Mouse (Mus musculus) left cerebral cortex, adult 9 months (tissue): ENCODE results near the gene Pax2.

ENCODE experiments used
- DNase-seq, 2 experiments: peaks; one replicate each; pipeline ENCODE4 v3.0.0; 2022; ENCODE audit warnings: low spot score in 2 of 2

Pax2 gene

DNA sequence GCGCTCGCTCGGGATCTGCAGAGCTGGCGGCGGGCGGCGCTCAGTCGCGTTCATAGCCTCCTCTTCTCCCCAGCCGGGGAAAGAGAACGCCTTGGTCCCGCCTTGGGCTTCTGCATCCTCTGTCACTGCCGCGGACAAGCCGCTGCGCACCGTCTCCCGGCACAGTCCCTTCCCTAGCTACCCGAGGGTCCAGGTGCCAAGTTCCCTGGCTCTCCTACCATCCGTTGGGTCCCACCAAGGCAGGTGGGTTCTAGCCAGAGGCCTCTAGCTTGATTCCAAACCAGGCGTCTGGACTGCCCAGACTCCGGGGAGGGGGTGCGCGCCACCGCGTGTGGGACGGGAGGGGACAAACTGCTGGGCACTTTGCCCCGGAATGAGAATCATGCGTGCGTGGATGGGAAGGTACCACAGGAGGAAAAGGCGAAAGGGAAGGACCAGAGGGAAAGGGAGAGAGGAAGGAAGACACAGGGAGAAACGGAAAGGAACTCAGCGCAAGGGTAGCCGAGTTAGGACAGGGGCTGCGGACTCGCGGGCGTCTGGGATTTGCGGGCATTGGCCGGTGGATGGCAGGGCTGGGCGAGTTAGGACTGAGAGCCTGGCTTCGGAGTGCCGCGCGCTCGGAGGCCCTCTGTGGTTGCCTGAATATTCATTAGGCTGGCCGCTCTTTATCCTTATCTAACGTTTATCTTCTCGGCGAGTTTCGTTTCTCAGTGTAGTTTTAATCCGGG is at the start of gene Pax2:
TSS of gene Pax2 (plus strand) at position 353 of the 728 bp plus-strand sequence.
- DNase-seq = no peak

- DNase-seq = no peak
These were observed 47.0 kb upstream of the Pax2 start for GRCm38 (mm10) chr19:44708885-44709284.

- no peak for DNase-seq
These were observed 38.9 kb upstream of the Pax2 start for GRCm38 (mm10) chr19:44716731-44717600.

GRCm38 (mm10) chr19:44719292-44720193 is 36.3 kb upstream of the Pax2 start:
- DNase-seq = no peak

DNA sequence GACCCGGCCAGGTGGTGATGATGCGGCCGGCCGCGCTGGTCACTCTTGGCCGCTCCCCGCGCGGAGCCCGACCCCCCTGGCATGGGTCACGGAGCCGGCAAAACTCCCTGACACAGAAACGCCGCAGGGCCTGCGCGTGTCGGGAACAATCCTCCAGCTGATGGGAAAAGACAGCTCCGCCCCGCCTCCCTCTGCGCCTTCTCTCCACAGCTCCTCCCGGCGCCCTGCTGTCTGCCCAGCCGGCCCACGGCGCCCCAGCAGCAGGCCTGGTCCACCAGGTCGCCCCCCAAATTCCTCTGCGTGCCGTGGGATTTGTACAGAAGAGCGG is 35.7 kb upstream of the Pax2 start:
- DNase-seq = no peak

DNA sequence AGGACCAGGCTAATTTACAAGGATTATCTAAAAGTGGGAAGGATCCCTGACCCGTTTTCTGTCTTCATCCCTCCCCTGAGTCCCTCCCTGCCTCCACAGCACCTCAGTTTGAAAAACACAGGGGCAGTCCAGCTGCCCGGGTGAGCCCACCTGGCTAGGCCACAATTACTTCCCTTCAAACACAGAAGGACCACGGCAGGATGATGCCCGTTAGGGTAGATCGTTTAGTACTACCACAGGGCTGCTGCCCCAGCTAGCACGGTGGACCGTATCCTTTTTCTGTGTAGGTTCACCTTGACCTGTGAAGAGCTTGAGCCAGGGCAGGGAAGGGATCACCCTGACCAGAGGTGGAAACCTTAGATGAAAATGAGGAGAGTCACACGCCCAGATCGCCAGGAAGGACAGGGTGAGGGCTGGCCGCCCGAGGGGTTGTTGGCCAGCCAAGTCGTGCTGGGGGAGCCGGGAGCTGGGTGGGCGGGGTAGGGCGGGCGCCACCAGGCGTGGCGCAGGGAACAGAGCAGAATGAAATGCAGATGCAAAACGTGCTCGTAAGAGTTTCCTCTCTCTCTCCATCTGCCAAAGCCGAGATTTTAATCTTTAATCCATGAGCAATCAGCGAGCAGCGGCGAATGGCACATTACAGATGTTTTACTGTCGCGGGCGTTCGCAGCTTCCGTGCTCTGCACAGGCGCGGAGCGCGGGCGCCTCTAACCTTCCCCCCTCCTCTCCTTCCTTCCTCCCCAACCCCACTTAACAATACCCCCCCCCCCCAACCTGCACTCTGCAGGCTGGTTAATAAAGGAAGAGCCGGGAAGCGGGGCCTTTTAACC is 32.0 kb upstream of the Pax2 start:
- no peak for DNase-seq

- DNase-seq = no peak
These were observed 29.7 kb upstream of the Pax2 start for GRCm38 (mm10) chr19:44725951-44726791.

GRCm38 (mm10) chr19:44734116-44734515 is 21.7 kb upstream of the Pax2 start:
- no peak for DNase-seq

- DNase-seq = no peak
These were observed 21.2 kb upstream of the Pax2 start for GRCm38 (mm10) chr19:44734682-44735081.

- no peak for DNase-seq
These were observed 15.5 kb upstream of the Pax2 start for GRCm38 (mm10) chr19:44740300-44740699.

DNA sequence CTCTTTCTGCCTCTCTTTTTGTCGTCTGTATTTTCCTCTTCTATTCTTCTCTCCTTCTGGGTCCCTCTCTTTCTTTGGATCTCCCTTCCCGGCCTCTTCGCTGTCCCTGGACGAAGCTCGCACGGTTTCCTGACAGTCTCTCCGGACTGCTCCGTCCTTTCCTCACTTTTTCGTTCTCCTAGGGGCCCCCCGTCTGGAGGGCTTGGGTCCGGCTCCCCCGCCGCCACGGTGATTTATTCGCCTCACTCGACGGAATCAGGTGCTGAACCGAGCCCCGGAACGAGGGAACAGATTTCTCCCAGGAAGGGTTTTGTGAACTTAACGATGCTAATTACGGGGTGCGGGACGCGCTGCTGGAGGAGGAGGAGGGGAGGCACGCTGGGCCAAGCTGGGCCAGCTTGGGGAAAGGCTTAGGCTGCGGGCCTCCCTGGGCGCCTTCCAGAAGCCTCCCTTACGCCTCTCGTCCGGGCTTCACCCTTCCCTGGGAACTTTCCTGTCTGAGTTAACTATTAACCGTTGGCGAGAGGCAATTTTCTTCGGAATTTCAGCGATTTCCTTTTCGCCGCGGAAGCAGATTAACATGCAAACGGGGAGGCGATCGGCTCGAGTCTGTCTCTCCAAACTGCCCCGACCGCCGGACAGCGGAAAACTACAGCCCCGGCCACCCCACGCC is 14.6 kb upstream of the Pax2 start:
- DNase-seq = no peak

GRCm38 (mm10) chr19:44741764-44742127 is 14.1 kb upstream of the Pax2 start:
- no peak for DNase-seq

DNA sequence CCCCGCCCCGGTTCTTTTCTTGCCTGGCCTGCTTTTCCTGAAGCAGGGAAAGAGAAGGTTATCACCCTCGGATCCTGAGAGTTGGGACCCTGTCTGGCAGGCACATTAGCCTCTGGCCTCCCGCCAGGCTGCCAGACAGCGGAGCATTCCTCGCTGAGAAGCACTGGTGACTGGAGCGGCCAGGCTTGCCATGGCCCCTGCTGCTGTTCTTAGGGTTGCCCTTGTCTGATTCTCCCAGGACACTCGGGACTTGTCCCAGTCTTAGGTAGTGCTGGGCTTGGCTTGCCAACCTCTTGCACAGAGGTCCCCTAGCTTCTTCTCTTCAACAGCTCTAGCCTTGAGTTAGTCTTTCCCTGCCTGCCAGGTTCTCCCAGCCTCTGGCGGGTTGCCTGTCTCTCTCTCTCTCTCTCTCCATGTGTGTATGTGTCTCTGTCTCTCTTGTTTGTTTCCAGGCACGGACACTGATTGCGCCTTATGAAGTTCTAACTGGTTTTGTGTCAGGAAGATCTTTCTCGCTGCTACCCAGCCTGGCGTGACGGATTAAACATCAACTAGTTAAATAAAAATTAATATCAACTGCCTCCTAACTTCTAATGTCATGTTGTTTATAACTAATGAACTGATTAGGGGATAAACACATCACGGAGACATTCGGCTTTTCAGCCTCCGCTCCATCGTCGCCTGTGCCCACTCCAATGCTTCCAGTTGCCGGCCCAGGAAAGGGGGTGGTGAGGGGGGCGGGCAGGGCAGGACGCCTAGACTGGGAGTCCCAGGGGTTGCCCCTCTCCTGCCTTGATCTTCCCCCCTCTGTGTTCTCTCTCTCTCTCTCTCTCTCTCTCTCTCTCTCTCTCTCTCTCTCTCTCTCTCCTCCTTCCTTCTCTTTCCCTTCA is 13.5 kb upstream of the Pax2 start:
- no peak for DNase-seq

DNA sequence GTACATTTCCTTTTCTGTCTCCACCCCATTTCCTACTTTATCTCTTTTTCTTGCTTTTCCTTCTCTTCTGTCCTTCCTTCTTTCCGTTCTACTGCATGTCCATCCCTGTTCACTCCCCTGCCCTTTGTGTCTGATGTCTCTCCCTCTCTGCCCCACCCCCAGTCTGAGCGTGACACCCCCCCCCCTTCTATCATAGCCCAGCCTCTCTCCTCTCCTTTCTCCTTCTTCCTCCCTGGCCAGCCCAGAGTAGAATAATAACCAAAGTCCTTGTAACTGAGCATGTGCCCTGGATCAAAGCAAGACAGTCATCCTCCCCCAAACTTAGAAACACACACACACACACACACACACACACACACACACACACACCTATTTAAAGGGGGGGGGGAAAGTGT is 12.8 kb upstream of the Pax2 start:
- no peak for DNase-seq

GRCm38 (mm10) chr19:44743961-44744520 is 11.8 kb upstream of the Pax2 start:
- no peak for DNase-seq

DNA sequence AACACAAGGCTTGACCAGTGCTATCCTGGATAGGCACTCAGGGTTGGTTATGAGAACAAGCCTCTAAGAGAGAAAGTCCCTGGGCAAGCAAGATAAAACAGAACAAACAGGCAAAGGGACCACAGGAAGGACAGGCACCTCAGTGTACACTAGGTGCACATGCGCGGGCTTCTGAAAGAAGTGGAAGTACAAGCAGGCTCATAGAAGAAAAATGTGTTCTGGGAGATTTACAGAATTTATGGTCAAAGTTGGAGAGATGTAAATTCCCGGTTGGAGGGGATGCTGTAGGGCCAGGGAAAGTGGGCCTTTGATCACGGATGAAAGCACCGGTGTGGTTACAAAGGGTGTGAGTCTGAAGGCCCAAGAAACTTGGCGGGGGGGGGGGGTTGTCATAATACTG is 10.1 kb upstream of the Pax2 start:
- DNase-seq = no peak

GRCm38 (mm10) chr19:44746541-44747024 is 9.3 kb upstream of the Pax2 start:
- no peak for DNase-seq

GRCm38 (mm10) chr19:44747471-44747870 is 8.4 kb upstream of the Pax2 start:
- DNase-seq = no peak
